Mouse (Mus musculus): ENCODE data around the gene Npc2. TPM values are rescaled to one million over a fixed set of nuclear protein-coding genes. Genes with fewer than 3 reads are reported as not detected.

Npc2 gene
- total and polyA plus RNA-seq, 3 experiments = 27.2 to 72.3 (median 27.6) TPM

DNA sequence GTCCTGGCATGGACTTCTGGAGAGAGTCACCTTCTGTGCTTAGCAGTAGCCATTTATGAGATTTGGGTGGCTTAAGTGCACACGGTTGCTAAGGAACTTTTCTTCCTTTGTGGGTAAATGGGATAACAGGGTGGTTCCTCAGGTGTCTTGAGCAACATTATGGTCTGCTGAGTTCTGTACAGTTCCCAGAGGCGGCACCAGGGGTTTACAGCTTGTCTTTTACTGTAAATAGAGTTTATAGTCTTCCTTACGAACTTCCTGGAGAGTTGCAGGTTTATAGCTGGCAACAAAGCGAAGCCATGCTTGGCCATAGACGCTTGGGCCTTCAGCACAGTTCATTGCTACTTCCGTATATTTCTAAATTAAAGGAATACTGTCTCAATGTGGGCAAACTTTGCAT lies 58.4 kb downstream of the Npc2 start:
- H3K4me1 ChIP-seq (ENCODE audit: control insufficient read depth, insufficient read depth, low read length) = no peaks in the 10 kb centered on the region
- no peaks in the 10 kb centered on the region for H3K27me3 ChIP-seq (ENCODE audit: control insufficient read depth, insufficient read depth, low read length)
- H3K79me2 ChIP-seq (replicated peaks; ENCODE audit: control insufficient read depth, insufficient read depth, low read length) = no peaks in the 10 kb centered on the region
- no peak overlapping the region for H3K9ac ChIP-seq (ENCODE audit: low read depth, low read length)
- TF ChIP-seq CTCF (IDR thresholded peaks at IDR 0.05) = no peak
- no peak for TF ChIP-seq POLR2A (IDR thresholded peaks at IDR 0.05; ENCODE audit: insufficient read depth, low read depth, low read length)
- TF ChIP-seq EP300 (IDR thresholded peaks at IDR 0.05; ENCODE audit: insufficient read depth, low read depth, low read length) = no peak
- no peak overlapping the region for H3K4me3 ChIP-seq
- H3K27ac ChIP-seq = no peak overlapping the region
- intact Hi-C loops (cut with DNase I) = no loop called here
- no peaks in the 10 kb centered on the region for H3K36me3 ChIP-seq (ENCODE audit: control insufficient read depth, insufficient read depth, low read length)
- WGBS = 80% methylated on average over 6 of the region's 6 CpGs
- no peak for DNase-seq

DNA sequence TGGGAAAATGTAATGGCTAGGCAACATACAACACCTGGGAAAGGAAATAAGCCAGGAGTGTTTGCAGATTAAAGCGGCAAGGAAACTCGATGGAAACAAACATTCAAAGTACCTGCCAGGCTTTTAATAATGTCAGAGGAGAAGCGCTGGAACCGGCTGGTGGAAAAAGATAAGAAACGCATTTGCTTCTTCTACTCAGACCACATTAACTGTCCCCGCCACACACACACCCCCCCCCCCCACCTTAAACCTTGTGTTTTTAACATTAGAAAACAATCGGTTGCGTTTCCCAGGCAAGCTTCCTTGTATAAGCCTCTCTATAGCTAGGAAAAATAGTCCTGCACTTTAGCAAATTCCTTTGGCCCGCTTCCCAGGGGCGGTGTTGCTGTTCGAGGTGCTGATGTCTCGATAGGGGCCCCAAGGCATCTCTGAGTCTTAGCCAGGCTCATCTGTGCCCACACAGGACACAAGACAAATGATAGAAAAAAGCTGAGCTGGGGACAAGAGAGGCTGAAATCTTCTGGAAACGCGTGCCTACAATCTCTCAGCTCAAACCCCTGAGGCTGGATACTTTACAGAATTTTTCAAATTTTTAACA lies 63.0 kb downstream of the Npc2 start:
- Histone ChIP-seq H3K79me2 (replicated peaks; ENCODE audit: control insufficient read depth, insufficient read depth, low read length) (no peaks in the 10 kb centered on the region), H3K4me1 (ENCODE audit: control insufficient read depth, insufficient read depth, low read length) (no peaks in the 10 kb centered on the region), H3K36me3 (ENCODE audit: control insufficient read depth, insufficient read depth, low read length) (no peaks in the 10 kb centered on the region), H3K9ac (ENCODE audit: low read depth, low read length) (no peak overlapping the region), H3K27me3 (ENCODE audit: control insufficient read depth, insufficient read depth, low read length) (no peaks in the 10 kb centered on the region), H3K27ac (no peak overlapping the region), H3K4me3 (no peak overlapping the region)
- WGBS = 7% methylated on average over 14 of the region's 14 CpGs
- TF ChIP-seq EP300 (IDR thresholded peaks at IDR 0.05; ENCODE audit: insufficient read depth, low read depth, low read length) (no peak), CTCF (IDR thresholded peaks at IDR 0.05) (no peak)
- intact Hi-C loops (cut with DNase I) = no loop called here
- DNase-seq = no peak

DNA sequence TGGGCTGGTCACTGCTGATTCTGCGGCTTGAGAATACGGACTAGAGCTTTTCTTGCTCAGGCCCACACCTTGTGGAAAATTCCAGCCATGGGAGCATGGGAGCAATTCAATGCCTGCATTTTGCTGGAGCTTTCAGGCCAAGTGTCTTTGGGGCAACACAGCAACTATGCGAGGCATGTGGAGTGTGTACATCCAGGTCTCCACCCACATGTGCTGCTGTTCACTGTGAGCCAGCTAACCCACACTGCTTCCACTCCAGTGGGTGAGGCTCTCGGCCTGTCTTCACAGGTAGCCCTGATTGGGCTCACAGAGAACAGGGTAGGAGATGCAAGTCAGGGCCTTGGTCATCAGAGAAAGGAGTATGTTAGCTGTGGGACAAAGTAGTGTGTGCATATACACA lies 65.1 kb downstream of the Npc2 start:
- TF ChIP-seq POLR2A (IDR thresholded peaks at IDR 0.05; ENCODE audit: insufficient read depth, low read depth, low read length) = no peak
- TF ChIP-seq EP300 (IDR thresholded peaks at IDR 0.05; ENCODE audit: insufficient read depth, low read depth, low read length) = no peak
- TF ChIP-seq CTCF (IDR thresholded peaks at IDR 0.05) = no peak
- H3K27ac ChIP-seq = no peak overlapping the region
- no peak overlapping the region for H3K4me3 ChIP-seq
- no peaks in the 10 kb centered on the region for H3K79me2 ChIP-seq (replicated peaks; ENCODE audit: control insufficient read depth, insufficient read depth, low read length)
- H3K4me1 ChIP-seq (ENCODE audit: control insufficient read depth, insufficient read depth, low read length) = no peaks in the 10 kb centered on the region
- 78% methylated on average over 4 of the region's 4 CpGs for WGBS
- H3K27me3 ChIP-seq (ENCODE audit: control insufficient read depth, insufficient read depth, low read length) = no peaks in the 10 kb centered on the region
- intact Hi-C loops (cut with DNase I) = no loop called here
- DNase-seq = no peak
- H3K36me3 ChIP-seq (ENCODE audit: control insufficient read depth, insufficient read depth, low read length) = no peaks in the 10 kb centered on the region
- H3K9ac ChIP-seq (ENCODE audit: low read depth, low read length) = no peak overlapping the region

DNA sequence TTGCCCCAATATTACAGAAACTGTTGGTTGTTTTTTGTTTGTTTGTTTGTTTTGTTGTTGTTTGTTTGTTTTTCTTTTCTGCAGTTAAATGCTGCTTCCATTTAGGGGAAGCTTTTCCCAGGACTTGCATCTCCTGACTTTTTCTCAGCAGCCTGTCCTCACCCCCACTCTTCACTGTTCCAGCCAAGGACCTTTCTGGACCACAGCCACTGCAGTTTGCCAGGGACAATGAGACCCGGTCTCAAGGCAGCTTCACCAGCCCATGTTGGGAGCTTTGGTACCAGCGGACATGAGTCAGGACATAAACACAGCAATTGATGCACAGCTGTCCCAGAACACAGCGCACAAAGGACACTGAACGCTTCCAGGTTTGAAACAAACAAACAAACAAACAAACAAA lies 66.1 kb downstream of the Npc2 start:
- H3K27me3 ChIP-seq (ENCODE audit: control insufficient read depth, insufficient read depth, low read length) = peaks cover 3% of the 10 kb centered on the region; the same call in 1 of the 2 replicates
- 63% methylated on average over 4 of the region's 4 CpGs for WGBS
- no peak for DNase-seq
- no peak for TF ChIP-seq CTCF (IDR thresholded peaks at IDR 0.05)
- H3K27ac ChIP-seq = no peak overlapping the region
- no peak overlapping the region for H3K9ac ChIP-seq (ENCODE audit: low read depth, low read length)
- H3K79me2 ChIP-seq (replicated peaks; ENCODE audit: control insufficient read depth, insufficient read depth, low read length) = no peaks in the 10 kb centered on the region
- H3K4me1 ChIP-seq (ENCODE audit: control insufficient read depth, insufficient read depth, low read length) = no peaks in the 10 kb centered on the region
- H3K4me3 ChIP-seq = no peak overlapping the region
- intact Hi-C loops (cut with DNase I) = no loop called here
- no peaks in the 10 kb centered on the region for H3K36me3 ChIP-seq (ENCODE audit: control insufficient read depth, insufficient read depth, low read length)

Other genes starting within 250 kb of the Npc2 start
- not detected for gene Vsx2, start 203.4 kb downstream of the Npc2 start, total RNA-seq (2021)
- gene Vsx2, start 203.4 kb downstream of the Npc2 start, polyA plus RNA-seq (2012; rRNA removed) = not detected in 2 replicates
- gene Abcd4, start 155.7 kb downstream of the Npc2 start, total RNA-seq (2021) = 1 to 10 TPM; 5.3 to 5.8 TPM
- gene Abcd4, start 155.7 kb downstream of the Npc2 start, polyA plus RNA-seq (2012; rRNA removed) = 15.4 and 18.0 TPM in 2 replicates
- not detected for gene Vrtn, start 132.1 kb downstream of the Npc2 start, total RNA-seq (2021)
- gene Vrtn, start 132.1 kb downstream of the Npc2 start, polyA plus RNA-seq (2012; rRNA removed) = not detected in 2 replicates
- gene Syndig1l, start 74.3 kb downstream of the Npc2 start, total RNA-seq (2021) = not detected
- not detected in 2 replicates for gene Syndig1l, start 74.3 kb downstream of the Npc2 start, polyA plus RNA-seq (2012; rRNA removed)
- gene Isca2, start 99 bp upstream of the Npc2 start, total RNA-seq (2021) = 10 to 100 TPM; 87.1 to 90.3 TPM
- gene Isca2, start 99 bp upstream of the Npc2 start, polyA plus RNA-seq (2012; rRNA removed) = 91.0 and 133 TPM in 2 replicates
- 1 to 10 TPM in 1 of 2 experiments, under 1 TPM in 1; 0.99 to 2.3 TPM for gene Ltbp2, start 103.4 kb upstream of the Npc2 start, total RNA-seq (2021)
- gene Ltbp2, start 103.4 kb upstream of the Npc2 start, polyA plus RNA-seq (2012; rRNA removed) = 5.6 TPM in 2 replicates
- 10 to 100 TPM; 31.8 to 35.1 TPM for gene Fcf1, start 197.7 kb upstream of the Npc2 start, total RNA-seq (2021)
- gene Fcf1, start 197.7 kb upstream of the Npc2 start, polyA plus RNA-seq (2012; rRNA removed) = 28.1 and 54.1 TPM in 2 replicates
- gene Arel1, start 197.7 kb upstream of the Npc2 start, total RNA-seq (2021) = 10 to 100 TPM; 34.9 to 45.2 TPM
- gene Arel1, start 197.7 kb upstream of the Npc2 start, polyA plus RNA-seq (2012; rRNA removed) = 29.5 and 45.9 TPM in 2 replicates
- 10 to 100 TPM; 26.7 to 26.8 TPM for gene Ylpm1, start 223.2 kb upstream of the Npc2 start, total RNA-seq (2021)
- gene Ylpm1, start 223.2 kb upstream of the Npc2 start, polyA plus RNA-seq (2012; rRNA removed) = 9.3 and 12.1 TPM in 2 replicates

Data from heart, adult 2 months (tissue).